Comparison of ENCODE assay signal across 8 mouse cellular contexts in genomic region chr16:87661024-87661471, GRCm38 (mm10). TPM values are rescaled to one million over a fixed set of nuclear protein-coding genes. Genes with fewer than 3 reads are reported as not detected.
A peak's percentile ranks its signal among the peaks of the same experiment; 100 is the strongest.
DNase-seq lines count a peak whose midpoint lies in the region; ATAC-seq lines count a peak whose summit lies in the region.

No protein-coding gene starts in this region.

- intact Hi-C loops in heart, postnatal 14 days (cut with DNase I), result loop anchor here (5.0 kb wide), 1 partner anchor 36 kb away; the partner anchor contains the start of gene Bach1

- 49% methylated on average over 12 of the region's 12 CpGs for WGBS in limb, embryonic 15.5 days
- whole genome bisulfite sequencing in forebrain, embryonic 11.5 days, result 85% methylated on average over 12 of the region's 12 CpGs

- H3K4me3 ChIP-seq in limb, embryonic 15.5 days, result 0 out of 2 replicates have a peak overlapping the region, but pooled peaks have one; percentile 8
- H3K4me3 ChIP-seq in forebrain, embryonic 11.5 days (ENCODE audit: low read depth, low read length), result no peak overlapping the region

- H3K4me1 ChIP-seq in limb, embryonic 15.5 days, result 0 out of 2 replicates have a peak, but pooled peaks cover 5% of the 10 kb centered on the region
- no peaks in the 10 kb centered on the region for H3K4me1 ChIP-seq in forebrain, embryonic 11.5 days (replicated peaks; ENCODE audit: control insufficient read depth, insufficient read depth, low read length)

- peak; percentile 17 for DNase-seq in gastrocnemius, adult 18-20 months (ENCODE audit: low spot score)
- DNase-seq in gastrocnemius, postnatal 4 days (ENCODE audit: low spot score in 2 of 2), result no peak
- DNase-seq in adrenal gland, postnatal 14 days, result peak; percentile 49
- DNase-seq in heart, postnatal 14 days, result peak; percentile 45 to 50
- DNase-seq in skeletal muscle tissue, adult 2 months (ENCODE audit: low read depth, low spot score), result peak; percentile 66
- no peak for DNase-seq in right cerebral cortex, postnatal 25 days
- DNase-seq in forebrain, embryonic 11.5 days (ENCODE audit: low spot score), result no peak

- peak overlapping the region; percentile 54 for H3K27ac ChIP-seq in limb, embryonic 15.5 days
- H3K27ac ChIP-seq in forebrain, embryonic 11.5 days (ENCODE audit: low read depth, low read length), result no peak overlapping the region

- H3K9me3 ChIP-seq in limb, embryonic 15.5 days, result no peaks in the 10 kb centered on the region
- no peaks in the 10 kb centered on the region for H3K9me3 ChIP-seq in forebrain, embryonic 11.5 days (ENCODE audit: control insufficient read depth, low read length)

- H3K9ac ChIP-seq in limb, embryonic 15.5 days, result no peak overlapping the region
- no peak overlapping the region for H3K9ac ChIP-seq in forebrain, embryonic 11.5 days (ENCODE audit: low read length)

- no peak overlapping the region for H3K4me2 ChIP-seq in limb, embryonic 15.5 days
- H3K4me2 ChIP-seq in forebrain, embryonic 11.5 days (ENCODE audit: low read depth, low read length, severe bottlenecking), result no peak overlapping the region

- no peaks in the 10 kb centered on the region for H3K27me3 ChIP-seq in limb, embryonic 15.5 days
- no peaks in the 10 kb centered on the region for H3K27me3 ChIP-seq in forebrain, embryonic 11.5 days (ENCODE audit: control insufficient read depth, insufficient read depth, low read length)

- no peaks in the 10 kb centered on the region for H3K36me3 ChIP-seq in limb, embryonic 15.5 days
- H3K36me3 ChIP-seq in forebrain, embryonic 11.5 days (ENCODE audit: control insufficient read depth, insufficient read depth, low read length), result no peaks in the 10 kb centered on the region

- ATAC-seq in limb, embryonic 15.5 days (ENCODE audit: insufficient number of reproducible peaks, low FRiP score, low TSS enrichment, low read depth), result no peak
- ATAC-seq in forebrain, embryonic 11.5 days (replicated peaks; ENCODE audit: low FRiP score), result no peak

RNA-seq across cellular contexts. Expression of gene Bach1, which starts 37.7 kb away (rescaled TPM):
- total RNA-seq in gastrocnemius, adult 18-20 months (2021), result 10 to 100 TPM; 20.1 to 21.7 TPM
- total RNA-seq in gastrocnemius, postnatal 4 days (2021), result 10 to 100 TPM; 22.7 to 24.8 TPM
- 21.5 and 23.5 TPM in 2 replicates for total RNA-seq in adrenal gland, postnatal 14 days (2021)
- 10 to 100 TPM; 32.5 to 34.0 TPM for total RNA-seq in heart, postnatal 14 days (2021)
- 15.5 and 15.6 TPM in 2 replicates for polyA plus RNA-seq in limb, embryonic 15.5 days (2015; fragmentation: Nextera tagmentation; extraction: Ambion mirVana)
- 18.5 and 18.9 TPM in 2 replicates for polyA plus RNA-seq in forebrain, embryonic 11.5 days (2014; fragmentation: Nextera tagmentation; extraction: Ambion mirVana)

Comparison
In these comparisons a context has a peak if more than half of its experiments do, and no peak if none do; other contexts are left out.
1. DNase-seq: peak in gastrocnemius, adult 18-20 months (single experiment), adrenal gland, postnatal 14 days (single experiment), heart, postnatal 14 days (2 of 2) and skeletal muscle tissue, adult 2 months (single experiment); none in gastrocnemius, postnatal 4 days (0 of 2), right cerebral cortex, postnatal 25 days (single experiment) and forebrain, embryonic 11.5 days (single experiment).